Mouse (Mus musculus) embryonic facial prominence, embryonic 13.5 days (tissue): ENCODE results near the gene Fxyd3. TPM values are rescaled to one million over a fixed set of nuclear protein-coding genes. Genes with fewer than 3 reads are reported as not detected.
A peak's percentile ranks its signal among the peaks of the same experiment; 100 is the strongest.

Experiments
- ATAC-seq: fragments of 200-750 bp; cut with Nextera tagmentation; 2 replicates; pipeline ENCODE4 v1.8.0; 2017; ENCODE audit warnings: low read depth; ENCODE audit not compliant: insufficient number of reproducible peaks, insufficient read depth, low FRiP score, low TSS enrichment
- H3K27ac ChIP-seq: fragments of 300-500 bp; sonication (generic); 2 replicates; pipeline ENCODE4 v1.5.1; 2015; ENCODE audit warnings: moderate library complexity, mild to moderate bottlenecking, inconsistent platforms
- H3K27me3 ChIP-seq: fragments of 300-500 bp; sonication (generic); 2 replicates; pipeline ENCODE4 v1.6.1; 2015; ENCODE audit warnings: mild to moderate bottlenecking, inconsistent platforms
- H3K36me3 ChIP-seq: fragments of 300-500 bp; sonication (generic); 2 replicates; pipeline ENCODE4 v1.6.1; 2015; ENCODE audit warnings: mild to moderate bottlenecking, inconsistent platforms
- H3K4me1 ChIP-seq: fragments of 300-500 bp; sonication (generic); 2 replicates; pipeline ENCODE4 v1.6.1; 2015; ENCODE audit warnings: inconsistent platforms
- H3K4me2 ChIP-seq: fragments of 300-500 bp; sonication (generic); 2 replicates; pipeline ENCODE4 v1.6.1; 2015; ENCODE audit warnings: moderate library complexity, mild to moderate bottlenecking, inconsistent platforms
- H3K4me3 ChIP-seq: fragments of 300-500 bp; sonication (generic); 2 replicates; pipeline ENCODE4 v1.5.1; 2015; ENCODE audit warnings: mild to moderate bottlenecking, inconsistent platforms
- H3K9ac ChIP-seq: fragments of 300-500 bp; sonication (generic); 2 replicates; pipeline ENCODE4 v1.6.1; 2015; ENCODE audit warnings: mild to moderate bottlenecking, inconsistent platforms
- H3K9me3 ChIP-seq: fragments of 300-500 bp; sonication (generic); 2 replicates; pipeline ENCODE4 v1.6.1; 2016; ENCODE audit warnings: inconsistent platforms
- WGBS: fragments of 180-500 bp; shearing (Covaris S2); methylation state at CpG from one replicate; pipeline ENCODE4 v1.1.7; 2015; ENCODE audit warnings: mixed read lengths; 5-methylcytosine and 5-hydroxymethylcytosine counted together
- polyA plus RNA-seq: library from polyadenylated mRNA; unstranded; fragments of >200 nt; fragmentation: Nextera tagmentation; extraction: Ambion mirVana; gene quantifications from 2 replicates; pipeline ENCODE4 v1.2.1, GENCODE M21; 2015

Fxyd3 gene
- polyA plus RNA-seq = 55.9 and 59.6 TPM in 2 replicates

DNA sequence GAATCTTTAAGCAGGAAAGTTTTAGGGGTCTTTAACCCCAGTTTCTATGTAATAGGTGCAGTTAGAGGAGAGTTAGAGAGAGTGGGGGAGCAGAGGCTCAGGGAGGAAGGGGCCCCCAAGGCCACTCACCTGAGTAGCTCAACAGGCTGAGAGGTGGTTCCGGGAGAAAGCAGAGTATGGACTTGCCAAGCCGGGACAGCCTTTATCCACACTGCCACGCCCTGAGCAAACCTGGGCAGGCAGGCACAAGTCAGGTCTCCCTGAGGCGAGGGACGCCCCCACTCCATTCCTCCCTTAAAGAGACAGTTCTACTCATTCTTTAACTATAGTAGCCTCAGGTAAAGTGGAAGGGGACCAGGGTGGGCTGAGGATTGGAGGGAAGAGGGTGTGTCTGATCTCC, at the start of gene Fxyd3:
Gene Fxyd3, minus strand, starts transcription at position 213 of the 400 bp plus-strand sequence.
- H3K4me2 ChIP-seq = peak within 1 kb of the TSS; percentile 27
- H3K4me1 ChIP-seq = peaks cover 24% of the 10 kb centered on the region
- H3K4me3 ChIP-seq = peak within 1 kb of the TSS; percentile 19
- ATAC-seq = no peak
- no peaks in the 10 kb centered on the region for H3K27me3 ChIP-seq
- 30% methylated on average over 5 of the region's 5 CpGs for WGBS
- H3K9me3 ChIP-seq = no peaks in the 10 kb centered on the region
- H3K9ac ChIP-seq = 0 out of 2 replicates have a peak within 1 kb of the TSS, but pooled peaks have one; percentile 8
- H3K27ac ChIP-seq = peak within 1 kb of the TSS; percentile 52
- no peaks in the 10 kb centered on the region for H3K36me3 ChIP-seq

DNA sequence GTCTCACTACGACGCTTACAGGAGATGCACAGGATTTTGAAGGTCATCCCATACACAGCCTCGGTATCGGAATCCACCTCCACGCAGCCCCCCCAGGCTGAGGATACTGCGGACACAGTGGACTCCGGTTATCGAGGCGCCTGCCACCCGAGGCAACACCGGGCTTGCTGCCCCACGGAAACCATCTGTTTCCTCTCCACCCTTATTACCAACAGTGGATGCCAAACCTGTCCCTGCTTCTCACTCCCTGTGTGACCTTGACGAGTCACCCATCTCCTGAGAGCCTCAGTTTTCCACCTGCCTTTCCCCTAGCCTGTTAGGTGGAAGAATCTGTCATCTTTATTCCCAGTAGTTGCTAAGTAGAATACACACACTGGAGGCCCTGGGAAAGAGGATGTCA, 48.6 kb upstream of the Fxyd3 start:
- Histone ChIP-seq H3K4me1 (peaks cover 14% of the 10 kb centered on the region), H3K36me3 (peaks cover 21% of the 10 kb centered on the region), H3K27ac (no peak overlapping the region), H3K4me2 (no peak overlapping the region), H3K9ac (no peak overlapping the region), H3K27me3 (peaks cover 41% of the 10 kb centered on the region), H3K9me3 (no peaks in the 10 kb centered on the region), H3K4me3 (no peak overlapping the region)
- ATAC-seq = no peak
- WGBS = 80% methylated on average over 13 of the region's 13 CpGs

DNA sequence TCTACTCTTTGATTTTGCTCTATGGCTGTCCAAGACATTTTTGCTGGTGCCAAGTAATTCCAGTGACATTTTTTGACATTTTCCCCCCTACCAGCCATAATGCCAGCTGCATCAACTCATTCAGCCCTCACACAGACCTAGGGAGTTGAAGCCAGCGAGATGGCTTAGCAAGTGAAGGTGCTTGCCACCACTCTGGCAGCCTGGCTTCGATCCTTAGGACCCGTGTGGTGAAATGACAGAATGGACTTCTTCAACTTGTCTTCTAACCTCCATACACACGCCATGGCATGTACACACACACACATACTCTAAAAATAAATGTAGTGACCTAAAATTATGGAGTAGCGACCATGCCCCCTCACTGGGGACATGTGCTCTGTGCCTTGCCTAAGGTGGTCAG, 47.9 kb upstream of the Fxyd3 start:
- WGBS = 82% methylated on average over 5 of the region's 5 CpGs
- no peak overlapping the region for H3K9ac ChIP-seq
- no peak overlapping the region for H3K27ac ChIP-seq
- ATAC-seq = no peak
- H3K4me3 ChIP-seq = no peak overlapping the region
- H3K9me3 ChIP-seq = no peaks in the 10 kb centered on the region
- H3K27me3 ChIP-seq = peaks cover 41% of the 10 kb centered on the region
- H3K36me3 ChIP-seq = peaks cover 14% of the 10 kb centered on the region
- H3K4me2 ChIP-seq = no peak overlapping the region
- peaks cover 14% of the 10 kb centered on the region for H3K4me1 ChIP-seq

DNA sequence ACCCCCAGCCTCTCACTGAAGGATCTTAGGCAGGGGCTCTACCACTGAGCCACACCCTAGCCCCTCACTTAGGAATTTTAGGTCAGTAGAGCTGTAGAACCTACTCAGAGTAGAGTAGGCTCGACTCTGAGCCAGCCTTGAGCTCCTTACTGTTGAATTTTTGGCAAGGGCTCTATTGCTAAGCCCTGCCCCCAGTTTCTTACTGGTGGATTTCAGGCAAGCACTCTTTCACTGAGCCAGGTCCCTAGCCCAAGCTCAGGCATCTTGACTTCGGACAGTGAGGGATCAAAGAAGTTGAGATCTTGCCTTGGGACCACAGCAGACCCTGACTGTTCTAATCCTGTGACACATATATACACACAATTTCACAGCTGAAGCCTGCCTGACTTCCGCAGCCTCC, 47.2 kb upstream of the Fxyd3 start:
- Histone ChIP-seq H3K4me1 (peaks cover 14% of the 10 kb centered on the region), H3K27ac (no peak overlapping the region), H3K4me2 (no peak overlapping the region), H3K9me3 (no peaks in the 10 kb centered on the region), H3K27me3 (peaks cover 41% of the 10 kb centered on the region), H3K9ac (no peak overlapping the region), H3K4me3 (no peak overlapping the region), H3K36me3 (peaks cover 7% of the 10 kb centered on the region)
- 75% methylated on average over 3 of the region's 3 CpGs for WGBS
- no peak for ATAC-seq

DNA sequence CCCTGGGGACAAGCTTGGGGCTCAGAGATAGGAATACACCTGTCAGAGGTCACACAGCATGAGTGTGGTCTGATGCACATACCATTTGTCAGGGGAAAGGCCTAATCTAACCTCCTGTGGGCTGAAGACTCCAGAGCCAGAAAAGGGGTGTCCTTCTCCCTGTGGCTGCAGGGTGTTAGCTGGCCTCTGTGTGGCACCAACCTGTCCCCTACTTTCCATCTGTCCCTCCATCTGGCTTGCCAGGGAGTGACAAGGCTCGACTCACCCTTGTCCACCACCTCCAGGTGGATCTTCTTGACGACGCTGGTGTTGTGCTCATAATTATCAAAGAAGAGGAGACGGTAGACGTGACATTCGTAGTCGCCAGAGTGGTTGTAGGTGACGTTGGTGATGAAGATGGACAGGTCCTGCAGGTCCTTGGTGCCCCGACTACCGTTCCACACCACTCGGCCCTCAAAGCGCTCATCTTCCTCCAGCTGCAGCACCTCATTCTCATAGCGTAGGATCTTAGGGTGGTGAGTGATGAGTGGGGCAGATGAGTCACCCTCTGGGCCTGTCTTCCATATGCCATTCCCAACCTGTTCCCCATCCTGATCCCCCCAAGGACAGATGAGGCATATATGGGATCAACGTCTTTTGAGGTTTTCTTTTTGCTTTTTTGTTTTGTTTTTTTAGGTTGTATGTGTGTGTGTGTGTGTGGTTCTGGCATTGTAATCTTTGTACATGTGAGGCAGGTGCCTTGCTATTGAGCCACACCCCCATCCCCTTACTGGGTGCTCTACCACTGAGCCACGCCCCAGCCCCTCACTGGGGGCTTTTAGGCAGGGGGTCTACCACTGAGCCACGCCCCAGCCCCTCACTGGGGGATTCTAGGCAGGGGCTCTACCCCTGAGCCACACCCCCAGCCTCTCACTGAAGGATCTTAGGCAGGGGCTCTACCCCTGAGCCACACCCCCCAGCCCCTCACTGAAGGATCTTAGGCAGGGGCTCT, 46.4 kb upstream of the Fxyd3 start:
- Histone ChIP-seq H3K27me3 (peaks cover 34% of the 10 kb centered on the region), H3K4me3 (no peak overlapping the region), H3K36me3 (no peaks in the 10 kb centered on the region), H3K9me3 (no peaks in the 10 kb centered on the region), H3K4me2 (no peak overlapping the region), H3K9ac (no peak overlapping the region), H3K4me1 (peaks cover 14% of the 10 kb centered on the region), H3K27ac (no peak overlapping the region)
- 90% methylated on average over 16 of the region's 16 CpGs for WGBS
- ATAC-seq = no peak

DNA sequence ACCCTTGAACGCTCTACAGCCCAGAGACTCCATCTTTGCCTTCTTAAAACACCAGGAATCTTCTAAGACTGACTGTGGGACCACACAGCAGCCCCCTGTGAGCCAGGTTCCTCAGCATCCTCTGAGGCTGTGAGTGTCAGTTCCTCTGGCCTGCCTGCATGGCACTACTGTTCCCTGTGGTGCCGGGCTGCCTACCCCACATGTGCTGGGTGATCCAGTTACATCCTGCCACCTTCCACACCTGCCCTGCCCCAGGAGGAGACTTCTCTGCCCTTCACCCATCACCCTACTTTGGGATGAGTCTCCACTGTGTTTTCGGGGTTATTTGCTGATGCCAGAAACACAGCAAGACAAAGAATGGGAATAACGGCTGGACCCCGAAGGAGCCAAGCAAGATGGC, 43.1 kb upstream of the Fxyd3 start:
- H3K36me3 ChIP-seq = no peaks in the 10 kb centered on the region
- H3K4me3 ChIP-seq = no peak overlapping the region
- H3K4me2 ChIP-seq = no peak overlapping the region
- ATAC-seq = no peak
- no peak overlapping the region for H3K27ac ChIP-seq
- H3K27me3 ChIP-seq = peaks cover 4% of the 10 kb centered on the region; the same call in 1 of the 2 replicates
- WGBS = 86% methylated on average over 5 of the region's 5 CpGs
- no peak overlapping the region for H3K9ac ChIP-seq
- peaks cover 20% of the 10 kb centered on the region for H3K4me1 ChIP-seq
- no peaks in the 10 kb centered on the region for H3K9me3 ChIP-seq

DNA sequence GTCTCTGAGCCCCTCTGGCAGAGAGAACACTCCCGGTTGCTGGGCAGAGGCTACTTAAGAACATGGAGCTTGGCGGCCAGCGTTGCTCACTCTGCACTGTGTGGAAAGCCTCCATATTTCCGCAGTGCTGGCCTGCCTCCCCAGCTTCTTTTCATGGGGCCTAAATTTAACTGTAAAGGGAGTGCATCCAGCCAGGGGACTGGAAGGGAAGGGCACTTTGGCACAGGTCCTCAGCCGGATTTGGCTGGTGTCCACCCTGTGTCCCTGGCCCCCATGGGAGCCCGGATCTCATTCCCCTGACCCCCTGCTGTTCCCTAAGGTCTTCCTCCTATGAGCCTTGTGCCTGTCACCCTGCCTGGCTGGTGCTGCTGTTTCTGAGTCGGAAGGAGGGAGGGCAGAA, 42.0 kb upstream of the Fxyd3 start:
- Histone ChIP-seq H3K27ac (no peak overlapping the region), H3K4me2 (no peak overlapping the region), H3K27me3 (no peaks in the 10 kb centered on the region), H3K4me1 (peaks cover 20% of the 10 kb centered on the region), H3K36me3 (no peaks in the 10 kb centered on the region), H3K9ac (no peak overlapping the region), H3K9me3 (no peaks in the 10 kb centered on the region), H3K4me3 (no peak overlapping the region)
- 69% methylated on average over 7 of the region's 7 CpGs for WGBS
- no peak for ATAC-seq

DNA sequence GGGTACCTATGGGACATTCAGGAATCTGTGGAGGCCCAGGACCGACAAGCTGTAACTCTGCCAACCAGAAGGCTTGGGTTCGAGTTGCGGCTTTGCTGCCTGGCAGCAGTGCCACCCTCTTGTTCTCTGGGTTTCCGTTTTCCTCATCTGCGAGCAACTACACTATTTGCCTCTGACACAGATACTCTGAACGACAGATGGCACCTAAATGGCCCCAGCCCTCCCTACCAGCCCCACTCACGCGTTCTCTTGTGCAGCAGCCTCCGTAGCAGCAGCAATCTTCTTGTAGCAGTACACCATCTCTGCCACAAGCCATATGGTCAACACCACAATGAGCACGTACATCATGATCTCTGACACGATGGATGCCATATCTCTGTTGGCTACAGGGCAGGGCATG, 41.0 kb upstream of the Fxyd3 start:
- Histone ChIP-seq H3K4me2 (no peak overlapping the region), H3K9ac (no peak overlapping the region), H3K9me3 (no peaks in the 10 kb centered on the region), H3K4me1 (peaks cover 20% of the 10 kb centered on the region), H3K4me3 (no peak overlapping the region), H3K36me3 (no peaks in the 10 kb centered on the region), H3K27me3 (no peaks in the 10 kb centered on the region), H3K27ac (no peak overlapping the region)
- no peak for ATAC-seq
- 89% methylated on average over 11 of the region's 11 CpGs for WGBS

DNA sequence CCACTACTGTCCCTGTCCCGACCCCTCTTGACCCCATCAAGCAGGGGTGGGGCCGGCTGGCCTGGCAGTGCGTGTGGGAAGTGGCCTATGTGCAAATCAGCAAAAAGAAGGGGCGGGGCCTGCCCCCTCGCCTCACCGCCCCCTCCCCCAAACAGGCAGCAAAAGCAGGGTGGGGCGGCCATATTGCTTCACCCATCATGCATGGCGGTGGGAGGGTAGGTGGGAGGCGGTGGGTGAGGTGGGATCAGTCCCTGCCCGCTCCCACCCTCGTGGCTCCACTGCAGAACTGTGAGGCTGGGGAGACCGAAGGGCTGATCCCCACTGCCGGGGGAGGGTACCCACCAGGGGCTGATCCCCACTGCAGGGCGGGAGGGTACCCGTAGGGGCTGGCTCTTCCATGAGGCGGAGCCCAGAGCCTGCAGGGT, 40.2 kb upstream of the Fxyd3 start:
- H3K4me3 ChIP-seq = no peak overlapping the region
- H3K27ac ChIP-seq = no peak overlapping the region
- 48% methylated on average over 16 of the region's 16 CpGs for WGBS
- ATAC-seq = no peak
- 0 out of 2 replicates have a peak overlapping the region, but pooled peaks have one; percentile 2 for H3K4me2 ChIP-seq
- no peaks in the 10 kb centered on the region for H3K9me3 ChIP-seq
- peaks cover 20% of the 10 kb centered on the region for H3K4me1 ChIP-seq
- no peaks in the 10 kb centered on the region for H3K27me3 ChIP-seq
- no peaks in the 10 kb centered on the region for H3K36me3 ChIP-seq
- H3K9ac ChIP-seq = no peak overlapping the region

DNA sequence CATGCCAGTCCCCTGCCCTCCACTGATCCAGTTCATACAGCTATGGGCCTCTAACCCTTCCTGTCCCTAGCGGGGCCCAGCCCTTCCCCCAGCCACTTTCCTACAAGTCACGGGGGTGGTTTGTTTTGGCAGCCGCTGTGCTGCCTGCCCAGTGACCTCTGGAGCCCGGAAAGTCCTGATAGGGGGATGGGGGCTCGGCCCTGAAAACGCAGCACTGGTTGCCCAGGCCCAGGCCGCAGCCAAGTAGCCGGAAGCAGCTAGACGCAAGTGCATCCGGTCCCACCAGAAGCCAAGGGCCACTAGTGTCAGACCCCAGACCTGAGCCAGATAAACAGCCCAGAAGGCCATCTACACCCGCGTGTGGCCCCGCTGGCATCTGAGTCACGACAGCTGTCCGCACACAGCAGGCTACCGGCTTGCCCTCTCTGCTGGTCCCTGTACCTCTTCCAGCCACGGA, 39.1 kb upstream of the Fxyd3 start:
- H3K27ac ChIP-seq = peak overlapping the region; percentile 33; the same call in 1 of the 2 replicates
- 0 out of 2 replicates have a peak overlapping the region, but pooled peaks have one; percentile 44 for H3K9ac ChIP-seq
- H3K4me2 ChIP-seq = peak overlapping the region; percentile 47
- no peaks in the 10 kb centered on the region for H3K36me3 ChIP-seq
- H3K4me1 ChIP-seq = peaks cover 14% of the 10 kb centered on the region
- H3K27me3 ChIP-seq = no peaks in the 10 kb centered on the region
- no peak for ATAC-seq
- 18% methylated on average over 17 of the region's 17 CpGs for WGBS
- no peaks in the 10 kb centered on the region for H3K9me3 ChIP-seq
- H3K4me3 ChIP-seq = peak overlapping the region; percentile 20; the same call in 1 of the 2 replicates

DNA sequence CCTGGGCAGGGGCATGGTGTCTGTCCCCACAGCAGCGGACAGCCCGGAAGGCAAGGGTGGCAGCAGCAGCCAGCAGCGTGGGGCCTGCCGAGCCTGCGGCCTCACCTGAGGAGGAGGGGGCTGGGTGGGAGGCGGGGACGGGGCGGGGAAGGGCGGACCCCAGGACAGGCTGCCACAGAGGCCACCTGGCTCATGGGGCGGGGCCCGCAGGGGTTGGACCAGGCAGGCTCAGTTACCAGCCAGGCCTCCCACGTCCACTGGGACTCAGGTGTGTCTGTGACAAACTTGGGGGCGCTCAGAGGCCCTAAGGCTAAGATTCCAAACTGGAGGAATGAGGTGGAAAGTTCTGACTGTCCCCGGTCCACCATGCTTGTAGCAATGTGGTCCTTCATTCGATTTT, 38.7 kb upstream of the Fxyd3 start, which contains the start of gene Hpn:
Gene Hpn, minus strand, starts transcription at position 109 of the 400 bp plus-strand sequence.
- 12% methylated on average over 15 of the region's 15 CpGs for WGBS
- H3K4me3 ChIP-seq = peak within 1 kb of the TSS; percentile 20
- no peaks in the 10 kb centered on the region for H3K9me3 ChIP-seq
- H3K27ac ChIP-seq = peak within 1 kb of the TSS; percentile 33; the same call in 1 of the 2 replicates
- peak within 1 kb of the TSS; percentile 47 for H3K4me2 ChIP-seq
- H3K9ac ChIP-seq = 0 out of 2 replicates have a peak within 1 kb of the TSS, but pooled peaks have one; percentile 51
- H3K36me3 ChIP-seq = no peaks in the 10 kb centered on the region
- ATAC-seq = 0 out of 2 replicates have a peak, but pooled peaks have one; percentile 28
- no peaks in the 10 kb centered on the region for H3K27me3 ChIP-seq
- H3K4me1 ChIP-seq = peaks cover 14% of the 10 kb centered on the region
